Mouse (Mus musculus) myocyte (in vitro differentiated cells): ENCODE data around the gene Hs2st1.

Experiments used
- CEBPB ChIP-seq: IDR thresholded peaks from 2 replicates; pipeline ENCODE4 v1.6.1; 2011; ENCODE audit warnings: mild to moderate bottlenecking, moderate library complexity; ENCODE audit not compliant: poor library complexity, insufficient read depth, severe bottlenecking
- E2F4 ChIP-seq: IDR thresholded peaks from one replicate; pipeline ENCODE4 v1.6.1; 2011; ENCODE audit warnings: mild to moderate bottlenecking, control low read depth, moderate library complexity; ENCODE audit not compliant: insufficient read depth
- MAX ChIP-seq: IDR thresholded peaks from one replicate; pipeline ENCODE4 v1.6.1; 2011; ENCODE audit warnings: low read depth, mild to moderate bottlenecking, control low read depth
- MYOD1 ChIP-seq, 3 experiments: IDR thresholded peaks; one replicate each; pipeline ENCODE4 v1.6.1; 2011; ENCODE audit warnings: control low read depth in 2 of 3, low read depth in 2 of 3, mild to moderate bottlenecking in 2 of 3, moderate library complexity in 1 of 3; ENCODE audit not compliant: insufficient read length in 2 of 3, control insufficient read depth in 1 of 3
- MYOG ChIP-seq, 3 experiments: IDR thresholded peaks; one replicate each; pipeline ENCODE4 v1.6.1; 2011; ENCODE audit warnings: control low read depth in 2 of 3, low read depth in 2 of 3, mild to moderate bottlenecking in 2 of 3; ENCODE audit not compliant: insufficient read length in 2 of 3, control insufficient read depth in 1 of 3, insufficient read depth in 1 of 3
- POLR2A ChIP-seq: IDR thresholded peaks from one replicate; pipeline ENCODE4 v1.6.1; 2011; ENCODE audit warnings: low read depth, mild to moderate bottlenecking, control low read depth, moderate library complexity; ENCODE audit not compliant: insufficient read length
- REST ChIP-seq: IDR thresholded peaks from one replicate; pipeline ENCODE4 v1.6.1; 2011; ENCODE audit warnings: mild to moderate bottlenecking, control low read depth, moderate library complexity; ENCODE audit not compliant: insufficient read depth, insufficient read length
- TCF12 ChIP-seq: IDR thresholded peaks from one replicate; pipeline ENCODE4 v1.6.1; 2011; ENCODE audit warnings: mild to moderate bottlenecking, control low read depth; ENCODE audit not compliant: poor library complexity, insufficient read depth, severe bottlenecking

DNA sequence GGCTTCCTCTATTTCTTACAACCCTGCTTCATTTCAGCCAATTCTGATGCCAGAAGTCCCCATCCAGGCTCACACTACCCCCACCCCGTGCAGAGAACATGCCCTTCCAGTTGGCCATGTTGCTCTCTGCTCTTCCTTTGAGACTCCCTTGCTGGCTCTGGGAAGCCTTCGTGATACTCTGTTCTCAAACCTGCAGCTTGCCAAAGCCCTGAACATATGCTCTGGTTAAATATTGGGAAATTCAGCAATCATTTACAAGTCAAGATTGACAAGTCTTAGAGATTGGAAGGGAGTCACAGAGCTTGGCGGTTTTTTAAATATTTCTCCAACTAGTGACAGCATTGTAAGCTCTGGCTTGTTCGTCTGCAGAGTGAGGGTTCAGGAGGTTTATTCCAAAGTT, 183.5 kb downstream of the Hs2st1 start:
- TF ChIP-seq POLR2A = no peak
- no peak for TF ChIP-seq REST
- TF ChIP-seq MYOG (IDR thresholded peaks at IDR 0.05; ENCODE audit: control insufficient read depth in 1 of 3, insufficient read depth in 1 of 3, insufficient read length in 2 of 3, low read depth in 2 of 3) = no peak
- TF ChIP-seq TCF12 = no peak
- no peak for TF ChIP-seq E2F4
- no peak for TF ChIP-seq MYOD1 (IDR thresholded peaks at IDR 0.05; ENCODE audit: control insufficient read depth in 1 of 3, insufficient read length in 2 of 3, low read depth in 2 of 3)
- TF ChIP-seq MAX = no peak
- TF ChIP-seq CEBPB = no peak
